Mouse (Mus musculus): ENCODE data around the gene Ccdc8. TPM values are rescaled to one million over a fixed set of nuclear protein-coding genes. Genes with fewer than 3 reads are reported as not detected.

The Ccdc8 gene
- polyA plus RNA-seq, 1 experiment: 2.6 TPM

- no peak for DNase-seq (ENCODE audit: extremely low spot score in 1 of 2, low spot score in 1 of 2)
Observed at GRCm38 (mm10) chr7:17007300-17007699, 14.8 kb downstream of the Ccdc8 start.

GRCm38 (mm10) chr7:17009326-17010009 is 17.0 kb downstream of the Ccdc8 start:
- no peak for DNase-seq (ENCODE audit: extremely low spot score in 1 of 2, low spot score in 1 of 2)

DNA sequence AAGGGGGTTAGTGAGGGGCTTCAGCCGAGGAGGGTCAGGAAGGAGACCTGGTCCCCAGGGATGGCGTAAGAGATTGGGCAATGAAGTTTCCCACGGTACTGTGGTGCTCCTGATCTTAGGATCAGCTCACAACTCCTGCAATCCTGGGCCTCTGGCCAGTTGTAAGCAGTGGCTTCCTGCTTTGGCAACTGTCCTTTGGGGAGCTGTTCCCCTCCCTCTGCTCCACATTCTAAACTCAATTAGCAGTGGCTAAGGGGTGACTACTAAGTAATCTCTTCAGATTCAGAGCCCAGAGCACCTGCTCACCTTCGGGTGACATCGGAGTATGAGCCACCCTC is 17.5 kb downstream of the Ccdc8 start:
- no peak for DNase-seq (ENCODE audit: extremely low spot score in 1 of 2, low spot score in 1 of 2)

GRCm38 (mm10) chr7:17011909-17012590 is 19.5 kb downstream of the Ccdc8 start:
- no peak for DNase-seq (ENCODE audit: extremely low spot score in 1 of 2, low spot score in 1 of 2)

- DNase-seq (ENCODE audit: extremely low spot score in 1 of 2, low spot score in 1 of 2): no peak
Observed at GRCm38 (mm10) chr7:17015381-17015780, 22.9 kb downstream of the Ccdc8 start.

GRCm38 (mm10) chr7:17017036-17017435 is 24.5 kb downstream of the Ccdc8 start:
- peak; percentile 94 to 97 for DNase-seq (ENCODE audit: extremely low spot score in 1 of 2, low spot score in 1 of 2)

DNA sequence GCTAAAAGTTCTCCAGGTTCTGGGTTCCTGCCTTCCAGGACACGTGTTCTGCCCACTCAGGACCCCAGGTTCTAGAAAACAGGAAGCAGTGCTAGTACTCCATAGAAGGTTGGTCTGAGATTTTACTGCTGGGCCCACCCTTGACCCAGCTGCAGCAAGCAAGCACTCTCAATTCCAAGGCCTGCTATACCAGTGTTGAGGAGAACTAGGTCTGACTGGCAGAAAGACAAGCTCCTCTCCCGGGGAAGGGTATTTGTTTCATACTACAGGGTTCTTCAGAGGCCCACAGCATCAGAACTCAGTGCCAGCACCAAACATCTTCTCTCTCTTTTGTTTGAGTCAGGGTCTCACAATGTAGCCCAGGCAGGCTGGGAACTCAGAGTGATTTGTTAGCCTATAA is 25.4 kb downstream of the Ccdc8 start:
- no peak for DNase-seq (ENCODE audit: extremely low spot score in 1 of 2, low spot score in 1 of 2)

- DNase-seq (ENCODE audit: extremely low spot score in 1 of 2, low spot score in 1 of 2): no peak
Observed at GRCm38 (mm10) chr7:17019426-17020166, 27.1 kb downstream of the Ccdc8 start.

- DNase-seq (ENCODE audit: extremely low spot score in 1 of 2, low spot score in 1 of 2): no peak
Observed at GRCm38 (mm10) chr7:17022176-17022575, 29.7 kb downstream of the Ccdc8 start.

DNA sequence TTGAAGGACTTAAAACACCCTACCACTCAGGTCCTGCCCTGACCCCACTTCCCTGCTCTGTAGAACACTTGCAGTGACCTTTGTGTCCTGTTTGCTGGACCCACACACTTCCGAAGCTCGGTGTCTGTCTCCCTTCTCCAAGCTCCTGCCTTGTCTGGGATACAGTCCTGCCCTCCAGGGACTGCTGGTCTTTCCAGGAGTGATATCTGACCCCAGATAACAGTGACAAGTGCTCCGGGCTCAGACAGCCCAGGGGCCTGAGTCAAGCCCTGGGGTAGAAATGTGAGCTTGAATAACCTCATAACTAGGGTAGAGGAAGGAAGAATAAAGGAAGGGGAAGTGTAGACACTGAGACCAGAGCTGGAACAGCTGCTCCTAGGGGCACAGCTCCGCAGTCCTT is 31.2 kb downstream of the Ccdc8 start:
- DNase-seq (ENCODE audit: extremely low spot score in 1 of 2, low spot score in 1 of 2): no peak

DNA sequence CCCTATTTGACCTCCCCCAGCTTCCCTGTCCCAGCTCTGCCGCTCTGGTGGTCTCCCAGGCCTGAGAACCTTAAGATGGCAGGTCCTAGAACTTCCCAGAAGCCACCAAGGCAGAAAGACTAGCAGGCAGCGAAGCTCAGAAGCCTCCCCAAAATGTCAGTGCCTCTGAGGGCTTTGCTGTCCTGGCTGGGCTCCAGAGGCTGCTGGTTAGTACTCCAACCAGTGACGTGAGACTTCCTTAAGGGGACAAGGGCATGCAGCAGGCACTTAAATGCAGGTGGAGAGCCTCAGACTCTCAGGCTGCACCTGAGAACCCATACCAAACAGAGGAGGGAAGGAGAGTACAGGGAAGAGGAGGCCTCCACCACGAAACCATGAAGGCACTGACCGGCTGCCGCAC is 31.6 kb downstream of the Ccdc8 start:
- no peak for DNase-seq (ENCODE audit: extremely low spot score in 1 of 2, low spot score in 1 of 2)

DNA sequence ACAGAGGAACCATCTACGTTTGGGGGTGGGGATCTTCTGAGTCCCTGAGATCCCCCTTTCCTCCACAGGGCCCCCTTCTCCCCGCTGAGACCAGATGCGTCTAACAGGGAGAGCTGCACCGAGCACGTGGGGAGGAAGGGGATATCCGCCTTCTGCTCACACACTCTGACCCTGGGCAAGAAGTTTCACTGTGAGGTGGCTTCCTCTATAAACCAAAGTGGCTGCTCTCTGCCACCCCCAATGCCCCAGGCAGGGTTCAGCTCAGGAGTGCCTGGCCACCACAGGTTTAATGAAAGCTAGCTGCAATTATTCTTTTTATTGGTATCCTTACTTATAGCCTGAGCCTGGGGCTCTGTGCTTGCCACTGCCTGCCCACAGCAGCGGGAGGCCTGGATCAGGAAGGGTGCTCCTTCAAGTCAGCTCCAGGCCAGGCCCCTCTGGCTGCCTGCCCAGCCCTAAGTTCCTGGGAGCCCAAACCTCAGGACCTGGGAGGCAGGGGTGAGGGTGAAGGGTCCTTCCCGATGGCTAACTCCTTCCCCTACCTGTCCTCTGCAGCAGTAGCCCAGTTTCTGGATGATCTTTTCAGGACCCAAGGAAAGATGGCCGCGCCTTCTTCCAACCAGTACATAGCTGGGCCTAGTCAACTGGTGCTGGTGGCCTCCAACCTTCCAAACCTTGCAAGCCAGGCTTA is 32.5 kb downstream of the Ccdc8 start:
- no peak for DNase-seq (ENCODE audit: extremely low spot score in 1 of 2, low spot score in 1 of 2)

- no peak for DNase-seq (ENCODE audit: extremely low spot score in 1 of 2, low spot score in 1 of 2)
Observed at GRCm38 (mm10) chr7:17025505-17025894, 33.0 kb downstream of the Ccdc8 start.

DNA sequence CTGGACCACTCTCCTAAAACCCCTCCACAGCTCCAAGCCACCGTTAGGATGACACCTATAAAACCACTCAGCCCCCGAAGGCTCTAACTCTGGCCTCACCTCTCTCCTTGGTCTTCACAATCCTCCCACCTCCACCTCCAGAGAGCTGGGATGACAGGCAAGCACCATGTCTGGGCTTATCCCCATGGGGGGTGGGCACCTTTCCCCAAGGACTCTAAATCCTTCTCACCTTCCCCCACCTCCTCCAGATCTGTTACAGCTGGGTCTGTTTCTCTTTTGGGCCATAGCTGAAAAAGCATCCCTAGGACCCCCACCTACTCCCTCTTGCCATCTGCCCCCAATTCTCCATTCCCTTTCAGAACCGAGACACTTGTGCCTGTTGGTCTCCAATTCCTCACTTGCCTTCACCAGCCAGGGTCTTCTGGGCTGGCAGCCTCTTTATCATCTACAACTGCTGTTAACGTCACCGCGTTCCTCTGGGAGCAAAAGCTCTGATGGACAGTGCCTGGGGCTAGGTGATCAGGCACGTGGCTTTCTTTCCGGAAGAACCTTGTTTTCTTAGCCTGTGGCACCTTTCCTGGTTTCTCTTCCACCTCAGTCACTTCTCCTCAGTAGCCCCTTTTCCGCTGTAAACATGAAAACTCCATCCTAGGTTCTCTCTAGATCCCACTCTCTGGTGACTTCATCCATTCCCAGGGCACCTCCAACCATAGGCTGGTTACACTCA is 33.6 kb downstream of the Ccdc8 start:
- DNase-seq (ENCODE audit: extremely low spot score in 1 of 2, low spot score in 1 of 2): no peak

DNA sequence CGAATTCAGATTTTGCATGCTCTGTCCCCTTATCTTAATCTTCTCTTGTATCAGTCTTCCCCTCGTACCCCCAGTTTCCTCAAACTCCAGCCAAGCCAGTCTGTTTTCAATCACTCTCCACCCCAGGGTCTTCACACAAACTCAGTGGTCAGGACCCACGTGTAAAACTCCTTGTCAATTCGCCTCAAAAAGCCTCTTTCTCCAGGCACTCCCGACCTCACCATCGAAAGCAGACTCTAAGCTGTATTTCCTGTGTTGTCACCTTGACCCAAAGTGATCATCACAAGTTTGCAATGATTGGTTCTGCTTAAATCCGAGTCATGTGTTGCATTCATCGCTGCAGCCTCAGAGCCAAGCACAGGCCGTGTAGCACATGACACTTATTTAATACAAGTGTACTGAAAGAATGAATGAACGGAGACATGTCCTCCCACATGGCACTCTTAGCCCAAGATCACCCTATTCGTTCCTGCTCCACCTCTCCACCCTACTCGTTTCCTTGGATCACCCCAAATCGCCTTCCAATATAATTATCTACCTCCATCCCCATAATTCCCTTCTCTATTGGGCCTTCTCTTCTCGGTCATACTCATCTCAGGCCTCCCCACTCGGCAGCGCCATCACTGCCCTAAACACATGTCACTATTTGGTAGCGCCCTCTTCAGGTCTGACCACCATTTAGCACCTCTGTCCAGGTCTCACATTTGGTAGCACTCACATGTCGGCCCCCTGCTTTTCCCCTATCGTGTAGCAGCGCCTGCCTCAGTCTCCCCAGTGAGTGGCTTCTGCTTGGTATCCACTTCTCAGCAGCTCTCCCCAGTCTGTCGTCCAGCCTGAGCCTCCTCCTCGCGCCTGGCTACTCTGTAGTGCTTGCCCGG is 34.4 kb downstream of the Ccdc8 start:
- DNase-seq (ENCODE audit: extremely low spot score in 1 of 2, low spot score in 1 of 2): peak; percentile 60 to 75

DNA sequence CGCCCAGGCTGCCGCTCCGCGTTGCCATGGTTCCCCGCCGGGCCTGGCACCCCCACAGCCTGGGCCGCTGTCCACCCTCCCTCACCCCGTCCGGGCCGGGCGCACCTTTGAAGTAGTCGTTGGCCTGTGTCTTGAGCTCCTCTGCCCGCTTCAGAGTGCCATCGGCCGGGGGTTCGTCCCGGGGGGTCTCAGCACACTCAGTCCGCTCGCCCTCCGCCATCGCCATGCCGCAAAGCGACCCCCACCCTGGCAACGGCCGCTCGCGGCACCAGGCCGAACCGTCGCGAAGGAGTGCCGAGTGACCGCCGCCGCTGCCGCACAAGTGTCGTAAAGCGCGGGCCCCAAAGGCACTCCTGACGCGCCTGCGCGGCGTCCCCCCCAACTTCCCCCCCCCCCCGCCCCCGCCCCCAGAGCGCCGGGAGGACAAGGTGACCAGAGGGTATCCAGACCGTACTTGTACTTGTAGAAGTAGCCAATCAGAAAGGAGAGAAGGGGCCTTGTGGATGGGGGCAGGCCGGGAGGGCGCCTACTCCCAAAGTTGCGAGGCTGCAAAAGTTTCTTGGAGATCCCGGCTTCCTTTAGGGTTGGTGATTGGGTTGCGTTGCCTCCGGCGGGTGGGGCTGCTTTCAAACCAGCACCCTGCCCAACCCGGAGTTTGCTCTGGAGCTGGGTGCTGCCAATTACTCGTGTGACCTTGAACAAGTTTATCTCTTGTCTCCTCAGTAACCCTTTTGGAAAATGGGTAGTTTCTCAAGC is 35.3 kb downstream of the Ccdc8 start, which contains the start of gene Ppp5c:
TSS of gene Ppp5c (minus strand) at position 337 of the 756 bp plus-strand sequence.
- peak; percentile 76 to 86 for DNase-seq (ENCODE audit: extremely low spot score in 1 of 2, low spot score in 1 of 2)

GRCm38 (mm10) chr7:17028923-17029322 is 36.4 kb downstream of the Ccdc8 start:
- peak in 1 of 2 experiments; percentile 73 for DNase-seq (ENCODE audit: extremely low spot score in 1 of 2, low spot score in 1 of 2)

- peak in 1 of 2 experiments; percentile 58 for DNase-seq (ENCODE audit: extremely low spot score in 1 of 2, low spot score in 1 of 2)
Observed at GRCm38 (mm10) chr7:17030239-17030638, 37.7 kb downstream of the Ccdc8 start.
